Comparison of ENCODE assay signal across 17 mouse cellular contexts in the genomic region with DNA sequence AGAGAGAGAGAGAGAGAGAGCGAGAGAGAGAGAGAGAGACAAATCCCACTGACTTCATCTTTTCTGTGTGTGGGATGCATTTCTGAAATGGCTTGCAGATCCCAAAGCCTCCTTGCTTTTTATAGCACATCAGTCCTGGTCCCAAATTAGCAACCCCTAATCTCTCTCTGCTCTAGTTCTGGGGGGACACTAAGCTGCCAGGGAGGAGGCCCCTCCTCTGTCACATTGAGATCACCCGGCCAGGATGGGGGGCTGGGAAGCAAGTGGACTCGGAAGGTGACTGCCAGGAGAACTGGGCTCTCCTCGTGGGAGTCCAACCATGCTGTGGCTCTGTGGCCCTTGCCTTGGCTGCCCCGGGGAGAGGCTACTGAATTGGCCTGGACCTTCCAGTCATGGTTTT. TPM values are rescaled to one million over a fixed set of nuclear protein-coding genes. Genes with fewer than 3 reads are reported as not detected.
A peak's percentile ranks its signal among the peaks of the same experiment; 100 is the strongest.
DNase-seq lines count a peak whose midpoint lies in the region; ATAC-seq and TF ChIP-seq lines count a peak whose summit lies in the region.
"Had no signal": no experiment of that assay in that cellular context is flagged by ENCODE, and none has a peak within 500 bp of the region (broad histone marks: within the 10 kb centered on the region; RNA-seq: fewer than 3 reads in every experiment).

No protein-coding gene starts in this region.

- no peak for TF ChIP-seq POLR2A in olfactory bulb, adult 2 months (IDR thresholded peaks at IDR 0.05; ENCODE audit: insufficient read depth, low read depth, low read length)

- no peak overlapping the region for H3K9ac ChIP-seq in heart, embryonic 14.5 days (ENCODE audit: low read length)
- H3K9ac ChIP-seq: liver, embryonic 13.5 days; midbrain, embryonic 13.5 days; stomach, embryonic 15.5 days had no signal

- H3K27me3 ChIP-seq in heart, embryonic 14.5 days (ENCODE audit: control insufficient read depth, insufficient read depth, low read length), result no peaks in the 10 kb centered on the region
- H3K27me3 ChIP-seq: liver, embryonic 13.5 days; midbrain, embryonic 13.5 days; stomach, embryonic 15.5 days had no signal

- peaks cover 24 to 35% of the 10 kb centered on the region in 2 experiments for H3K4me1 ChIP-seq in heart, embryonic 14.5 days (ENCODE audit: control insufficient read depth in 2 of 2, insufficient read depth in 2 of 2, low read length in 2 of 2)
- H3K4me1 ChIP-seq in olfactory bulb, adult 2 months (ENCODE audit: control insufficient read depth, insufficient read depth, low read length), result peaks cover 49% of the 10 kb centered on the region
- H3K4me1 ChIP-seq: liver, embryonic 13.5 days; stomach, embryonic 15.5 days had no signal

- peak overlapping the region; percentile 40 for H3K4me2 ChIP-seq in heart, embryonic 14.5 days (ENCODE audit: low read length)
- H3K4me2 ChIP-seq: liver, embryonic 13.5 days; midbrain, embryonic 13.5 days; stomach, embryonic 15.5 days had no signal

- intact Hi-C loops in gastrocnemius, postnatal 36 days (cut with DNase I), result no loop called here

- H3K4me3 ChIP-seq in heart, embryonic 14.5 days (ENCODE audit: control insufficient read depth in 1 of 2, insufficient read depth in 1 of 2, low read depth in 1 of 2, low read length in 2 of 2), result no peak overlapping the region
- no peak overlapping the region for H3K4me3 ChIP-seq in olfactory bulb, adult 2 months (ENCODE audit: insufficient read depth, low read depth, low read length)
- H3K4me3 ChIP-seq: liver, embryonic 13.5 days; midbrain, embryonic 13.5 days; stomach, embryonic 15.5 days had no signal

- H3K36me3 ChIP-seq in heart, embryonic 14.5 days (ENCODE audit: control insufficient read depth, insufficient read depth, low read length), result no peaks in the 10 kb centered on the region
- H3K36me3 ChIP-seq: liver, embryonic 13.5 days; midbrain, embryonic 13.5 days; stomach, embryonic 15.5 days had no signal

- peak; percentile 22 for DNase-seq in gastrocnemius, postnatal 25 days
- DNase-seq in gastrocnemius, postnatal 36 days, result no peak
- DNase-seq in frontal cortex, postnatal 36 days (ENCODE audit: low spot score in 2 of 2), result peak; percentile 42 to 61
- no peak for DNase-seq in adrenal gland, adult 18-20 months (ENCODE audit: low spot score in 2 of 2)
- no peak for DNase-seq in spleen, postnatal 36 days (ENCODE audit: low spot score in 2 of 2)
- DNase-seq in adrenal gland, postnatal 25 days, result no peak
- DNase-seq: B cell, adult 2 months; cerebellum, adult 11 months; gastrocnemius, postnatal 14 days; liver, embryonic 13.5 days; lung, postnatal 10 days; thymus, postnatal 25 days had no signal

- peak; percentile 76 for ATAC-seq in heart, embryonic 14.5 days (ENCODE audit: insufficient number of reproducible peaks, insufficient read depth, low FRiP score, low read depth)
- ATAC-seq: midbrain, embryonic 13.5 days had no signal

- no peak for TF ChIP-seq CTCF in olfactory bulb, adult 2 months (IDR thresholded peaks at IDR 0.05; ENCODE audit: insufficient read depth, low read depth, low read length)

- H3K27ac ChIP-seq in heart, embryonic 14.5 days (replicated peaks in 1 of 2; ENCODE audit: control insufficient read depth in 1 of 2, insufficient read depth in 1 of 2, low read depth in 2 of 2, low read length in 2 of 2), result peak overlapping the region; percentile 91
- H3K27ac ChIP-seq in olfactory bulb, adult 2 months (ENCODE audit: insufficient read depth, low read depth, low read length), result peak overlapping the region; percentile 91
- H3K27ac ChIP-seq: liver, embryonic 13.5 days; midbrain, embryonic 13.5 days; stomach, embryonic 15.5 days had no signal

- H3K9me3 ChIP-seq in heart, embryonic 14.5 days (ENCODE audit: control insufficient read depth, low read length), result 0 out of 2 replicates have a peak, but pooled peaks cover 6% of the 10 kb centered on the region
- H3K9me3 ChIP-seq: liver, embryonic 13.5 days; midbrain, embryonic 13.5 days; stomach, embryonic 15.5 days had no signal

- 34% methylated on average over 5 of the region's 5 CpGs for WGBS in heart, embryonic 14.5 days
- WGBS in olfactory bulb, adult 2 months, result 44% methylated on average over 5 of the region's 5 CpGs

RNA-seq across cellular contexts. Expression of a gene that starts 29.2 kb away (rescaled TPM):
- 10 to 100 TPM; 17.0 to 25.2 TPM for total RNA-seq in gastrocnemius, postnatal 25 days (2021)
- 10 to 100 TPM in 1 of 2 experiments, 1 to 10 TPM in 1; 9.9 to 14.5 TPM for total RNA-seq in gastrocnemius, postnatal 36 days (2021)
- polyA plus RNA-seq in heart, embryonic 14.5 days (2014; fragmentation: Nextera tagmentation; extraction: Ambion mirVana), result 2.9 and 3.2 TPM in 2 replicates
- not detected in 2 replicates for polyA plus RNA-seq in olfactory bulb, adult 2 months (2012; ENCODE audit: insufficient read depth, insufficient read length, low replicate concordance, missing spikeins)
- 1 to 10 TPM; 1.3 to 4.4 TPM for total RNA-seq in adrenal gland, adult 18-20 months (2021)
- total RNA-seq in adrenal gland, postnatal 25 days (2021), result 0.82 and 1.5 TPM in 2 replicates

RNA-seq across cellular contexts. Expression of a gene that starts 56.8 kb away (rescaled TPM):
- not detected for total RNA-seq in gastrocnemius, postnatal 25 days (2021)
- total RNA-seq in gastrocnemius, postnatal 36 days (2021), result under 1 TPM in 1 of 2 experiments, not detected in 1; 0.27 TPM
- polyA plus RNA-seq in heart, embryonic 14.5 days (2014; fragmentation: Nextera tagmentation; extraction: Ambion mirVana), result 2.1 and 2.6 TPM in 2 replicates
- polyA plus RNA-seq in olfactory bulb, adult 2 months (2012; ENCODE audit: insufficient read depth, insufficient read length, low replicate concordance, missing spikeins), result not detected in 2 replicates
- total RNA-seq in adrenal gland, adult 18-20 months (2021), result 1 to 10 TPM; 3.7 to 4.9 TPM
- 2.0 and 3.6 TPM in 2 replicates for total RNA-seq in adrenal gland, postnatal 25 days (2021)
- total RNA-seq: ES-E14 had no signal

Comparison
In these comparisons a context has a peak if more than half of its experiments do, and no peak if none do; other contexts are left out.
1. DNase-seq: peak in gastrocnemius, postnatal 25 days (single experiment) and frontal cortex, postnatal 36 days (2 of 2); none in gastrocnemius, postnatal 36 days (0 of 2), adrenal gland, adult 18-20 months (0 of 2), spleen, postnatal 36 days (0 of 2) and adrenal gland, postnatal 25 days (single experiment).